Mouse (Mus musculus): ENCODE measurements at regions not wholly inside any gene's neighbourhood (a gene's known extent, or its start where the extent isn't known, plus 50 kb on each side); places are given as distances from the start of the nearest gene placed in this dataset.

DNA sequence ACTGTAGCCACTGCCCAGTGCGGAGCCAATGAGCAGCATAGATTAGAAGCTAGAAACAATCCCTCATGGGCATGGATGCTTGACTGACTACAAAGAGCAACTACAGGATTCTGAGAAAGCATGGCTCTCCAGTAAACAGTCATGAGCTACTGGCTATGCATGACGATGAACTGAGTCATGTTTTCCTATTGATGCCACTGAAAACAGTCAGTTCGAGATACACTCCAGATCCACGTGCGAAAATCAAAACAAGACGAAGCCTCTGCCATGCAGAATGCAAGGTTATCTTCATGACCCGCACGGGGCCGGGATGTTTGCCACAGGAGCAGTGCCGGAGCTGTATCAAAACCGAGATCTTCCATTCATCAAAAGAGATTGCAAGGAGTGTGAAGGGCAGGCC is 413.9 kb downstream of the Rnd3 start:
- Histone ChIP-seq H3K27ac (ENCODE audit: low read length) (no peak overlapping the region), H3K4me2 (replicated peaks; ENCODE audit: low read depth, low read length) (no peak overlapping the region), H3K4me1 (ENCODE audit: control insufficient read depth, insufficient read depth, low read length) (no peaks in the 10 kb centered on the region), H3K36me3 (ENCODE audit: control insufficient read depth, insufficient read depth, low read length) (no peaks in the 10 kb centered on the region), H3K4me3 (ENCODE audit: low read depth, low read length) (no peak overlapping the region), H3K9ac (replicated peaks; ENCODE audit: low read depth, low read length) (no peak overlapping the region), H3K9me3 (ENCODE audit: control insufficient read depth, low read depth, low read length) (no peaks in the 10 kb centered on the region), H3K27me3 (ENCODE audit: control insufficient read depth, insufficient read depth, low read length) (no peaks in the 10 kb centered on the region)
- WGBS: 56% methylated on average over 11 of the region's 11 CpGs
- no peak for ATAC-seq (ENCODE audit: insufficient number of reproducible peaks, insufficient read depth, low FRiP score, low read depth)

DNA sequence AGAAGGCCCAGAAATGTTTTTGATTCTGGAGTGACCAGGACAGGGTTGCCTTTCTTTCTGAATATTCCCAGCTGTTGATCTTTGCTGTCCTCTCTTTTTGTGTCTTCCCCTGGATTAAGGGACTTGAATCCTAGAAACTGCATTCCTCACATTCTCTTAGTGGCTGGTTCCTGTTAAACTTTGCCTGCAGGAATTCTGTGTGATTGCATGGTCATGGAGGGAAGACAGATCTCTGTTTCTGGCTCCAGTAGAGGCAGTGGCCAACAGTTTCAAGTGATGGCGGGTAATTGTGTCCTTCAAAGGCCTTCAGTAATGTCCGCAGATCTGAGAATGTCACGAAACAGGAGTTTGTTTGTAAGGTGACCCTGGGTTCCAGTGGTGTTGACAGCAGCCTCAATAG is 410.1 kb upstream of the Mmadhc start:
- 46% methylated on average over 3 of the region's 3 CpGs for WGBS
- Histone ChIP-seq H3K4me3 (ENCODE audit: low read depth, low read length) (no peak overlapping the region), H3K9ac (replicated peaks; ENCODE audit: low read depth, low read length) (no peak overlapping the region), H3K4me2 (replicated peaks; ENCODE audit: low read depth, low read length) (no peak overlapping the region), H3K27ac (ENCODE audit: low read length) (no peak overlapping the region), H3K27me3 (ENCODE audit: control insufficient read depth, insufficient read depth, low read length) (no peaks in the 10 kb centered on the region), H3K9me3 (ENCODE audit: control insufficient read depth, low read depth, low read length) (no peaks in the 10 kb centered on the region), H3K4me1 (ENCODE audit: control insufficient read depth, insufficient read depth, low read length) (peaks cover 5% of the 10 kb centered on the region; the same call in 1 of the 2 replicates), H3K36me3 (ENCODE audit: control insufficient read depth, insufficient read depth, low read length) (no peaks in the 10 kb centered on the region)
- peak; percentile 6; the same call in 1 of the 2 replicates for ATAC-seq (ENCODE audit: insufficient number of reproducible peaks, insufficient read depth, low FRiP score, low read depth)

DNA sequence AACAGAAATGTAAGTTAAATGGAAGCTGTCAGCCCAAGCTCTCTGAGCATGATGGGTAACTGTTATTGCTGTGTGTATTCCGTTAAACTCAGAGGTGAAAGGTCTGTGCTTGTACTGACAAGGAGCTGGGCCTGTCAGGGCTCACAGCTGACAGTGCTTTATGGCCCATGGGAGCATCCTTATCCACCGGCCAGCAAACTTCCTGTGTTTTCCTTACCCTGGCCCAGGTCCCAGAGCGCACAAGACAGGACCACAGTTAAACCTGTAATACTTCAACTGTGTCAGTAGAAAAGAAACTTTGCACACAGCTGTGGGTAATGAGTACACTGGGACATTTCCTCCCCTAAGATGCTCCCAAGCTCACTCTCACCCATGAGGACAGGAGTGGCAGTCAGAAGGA is 407.7 kb upstream of the Mmadhc start:
- peak; percentile 46; the same call in 1 of the 2 replicates for ATAC-seq (ENCODE audit: insufficient number of reproducible peaks, insufficient read depth, low FRiP score, low read depth)
- 20% methylated on average over 3 of the region's 3 CpGs for WGBS

DNA sequence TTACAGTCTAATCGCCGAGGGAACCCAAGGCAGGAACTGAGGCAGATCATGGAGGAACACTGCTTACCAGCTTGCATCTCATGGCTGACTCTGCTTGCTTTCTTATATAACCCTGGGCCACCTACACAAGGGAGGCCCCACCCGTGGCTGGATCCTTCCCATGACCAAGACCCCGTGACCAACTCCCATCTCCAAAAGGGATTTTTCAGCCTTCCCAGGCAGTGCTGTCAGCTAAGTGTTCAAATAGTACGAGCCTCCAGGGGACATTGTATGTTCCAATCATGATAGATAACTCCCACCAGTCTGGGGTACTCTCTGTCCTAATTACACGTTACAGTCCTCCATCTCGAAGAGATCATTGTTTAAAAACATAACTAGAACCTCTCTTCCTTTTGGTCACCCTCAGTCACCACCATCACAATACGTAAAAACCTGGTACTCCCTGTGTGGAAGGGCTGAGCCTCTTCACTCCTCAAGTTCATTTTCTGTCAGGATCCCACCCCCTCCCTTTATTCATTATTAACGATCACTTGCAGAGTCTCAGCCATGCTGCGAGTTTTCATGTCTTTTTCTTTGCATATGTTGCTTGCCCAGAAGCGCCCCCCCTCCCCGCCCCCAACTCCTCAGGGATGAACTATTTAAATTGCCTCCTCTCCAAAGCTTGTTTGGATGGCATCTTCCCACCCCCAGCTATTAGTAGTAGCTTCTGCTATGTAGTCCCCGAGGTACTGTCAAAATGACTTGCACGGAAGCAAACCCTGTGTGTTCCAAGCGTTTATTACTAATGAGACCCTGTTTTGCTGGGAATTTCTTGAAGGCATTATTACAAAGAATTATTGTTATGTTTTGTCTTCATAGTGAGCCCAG is 406.2 kb upstream of the Mmadhc start:
- no peak overlapping the region for H3K4me3 ChIP-seq (ENCODE audit: low read depth, low read length)
- H3K9me3 ChIP-seq (ENCODE audit: control insufficient read depth, low read depth, low read length): no peaks in the 10 kb centered on the region
- WGBS: 76% methylated on average over 15 of the region's 15 CpGs
- no peaks in the 10 kb centered on the region for H3K36me3 ChIP-seq (ENCODE audit: control insufficient read depth, insufficient read depth, low read length)
- H3K27ac ChIP-seq (ENCODE audit: low read length): no peak overlapping the region
- H3K4me2 ChIP-seq (replicated peaks; ENCODE audit: low read depth, low read length): no peak overlapping the region
- H3K9ac ChIP-seq (replicated peaks; ENCODE audit: low read depth, low read length): no peak overlapping the region
- no peaks in the 10 kb centered on the region for H3K27me3 ChIP-seq (ENCODE audit: control insufficient read depth, insufficient read depth, low read length)
- H3K4me1 ChIP-seq (ENCODE audit: control insufficient read depth, insufficient read depth, low read length): peaks cover 5% of the 10 kb centered on the region; the same call in 1 of the 2 replicates
- no peak for ATAC-seq (ENCODE audit: insufficient number of reproducible peaks, insufficient read depth, low FRiP score, low read depth)

More for the DNA sequence above, 407.7 kb upstream of the Mmadhc start:
- Histone ChIP-seq H3K9ac (replicated peaks; ENCODE audit: low read depth, low read length) (no peak overlapping the region), H3K36me3 (ENCODE audit: control insufficient read depth, insufficient read depth, low read length) (no peaks in the 10 kb centered on the region), H3K9me3 (ENCODE audit: control insufficient read depth, low read depth, low read length) (no peaks in the 10 kb centered on the region), H3K27me3 (ENCODE audit: control insufficient read depth, insufficient read depth, low read length) (no peaks in the 10 kb centered on the region), H3K27ac (ENCODE audit: low read length) (peak overlapping the region; percentile 71; the same call in 1 of the 2 replicates), H3K4me3 (ENCODE audit: low read depth, low read length) (no peak overlapping the region), H3K4me2 (replicated peaks; ENCODE audit: low read depth, low read length) (no peak overlapping the region), H3K4me1 (ENCODE audit: control insufficient read depth, insufficient read depth, low read length) (peaks cover 5% of the 10 kb centered on the region; the same call in 1 of the 2 replicates)

DNA sequence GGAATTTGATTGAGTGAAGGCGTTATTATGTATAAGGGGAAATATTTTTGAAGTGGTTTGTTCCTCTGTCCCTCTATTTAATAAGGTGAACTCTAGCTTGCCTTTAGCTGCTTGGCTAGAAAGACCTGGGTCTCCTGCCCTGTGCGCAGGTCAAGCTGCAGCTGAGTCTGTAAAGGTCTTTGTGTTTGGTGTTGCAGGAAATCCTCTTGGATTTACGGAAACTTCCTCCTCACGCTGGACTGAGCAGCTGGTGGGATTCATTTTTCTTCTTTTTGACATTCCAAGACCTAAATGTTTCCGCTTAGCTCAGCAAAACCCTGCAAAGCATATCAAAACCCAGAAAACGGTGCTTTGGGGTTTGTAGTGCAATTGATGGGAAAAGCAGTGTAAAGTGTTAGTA is 402.2 kb upstream of the Mmadhc start:
- Histone ChIP-seq H3K9me3 (ENCODE audit: control insufficient read depth, low read depth, low read length) (no peaks in the 10 kb centered on the region), H3K4me2 (replicated peaks; ENCODE audit: low read depth, low read length) (no peak overlapping the region), H3K27ac (ENCODE audit: low read length) (peak overlapping the region; percentile 22; the same call in 1 of the 2 replicates), H3K4me3 (ENCODE audit: low read depth, low read length) (no peak overlapping the region), H3K27me3 (ENCODE audit: control insufficient read depth, insufficient read depth, low read length) (no peaks in the 10 kb centered on the region), H3K36me3 (ENCODE audit: control insufficient read depth, insufficient read depth, low read length) (no peaks in the 10 kb centered on the region), H3K4me1 (ENCODE audit: control insufficient read depth, insufficient read depth, low read length) (0 out of 2 replicates have a peak, but pooled peaks cover 3% of the 10 kb centered on the region), H3K9ac (replicated peaks; ENCODE audit: low read depth, low read length) (no peak overlapping the region)
- ATAC-seq (ENCODE audit: insufficient number of reproducible peaks, insufficient read depth, low FRiP score, low read depth): no peak
- WGBS: 31% methylated on average over 6 of the region's 6 CpGs

DNA sequence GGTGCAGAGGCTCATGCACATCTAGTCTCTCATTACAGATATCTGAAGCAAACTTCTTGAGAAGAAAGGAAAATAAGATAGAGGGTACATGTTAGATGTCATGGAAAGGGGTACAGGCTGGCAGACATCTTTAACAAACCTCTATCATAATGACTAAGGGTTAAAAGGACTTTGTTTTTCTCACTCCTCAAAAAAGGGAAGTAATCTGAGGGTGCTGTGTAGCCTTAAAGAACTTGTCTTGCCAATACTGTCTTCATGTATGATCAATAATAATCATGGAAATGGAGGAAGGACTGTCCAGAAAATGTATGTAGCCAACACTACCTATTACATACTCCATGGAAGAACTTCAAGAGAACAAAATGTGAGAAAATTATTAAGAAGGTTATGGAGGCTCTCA is 400.0 kb upstream of the Mmadhc start:
- H3K4me2 ChIP-seq (replicated peaks; ENCODE audit: low read depth, low read length): no peak overlapping the region
- H3K27ac ChIP-seq (ENCODE audit: low read length): no peak overlapping the region
- H3K9me3 ChIP-seq (ENCODE audit: control insufficient read depth, low read depth, low read length): no peaks in the 10 kb centered on the region
- no peak for ATAC-seq (ENCODE audit: insufficient number of reproducible peaks, insufficient read depth, low FRiP score, low read depth)
- no peaks in the 10 kb centered on the region for H3K36me3 ChIP-seq (ENCODE audit: control insufficient read depth, insufficient read depth, low read length)
- no peak overlapping the region for H3K9ac ChIP-seq (replicated peaks; ENCODE audit: low read depth, low read length)
- H3K4me3 ChIP-seq (ENCODE audit: low read depth, low read length): no peak overlapping the region
- H3K27me3 ChIP-seq (ENCODE audit: control insufficient read depth, insufficient read depth, low read length): no peaks in the 10 kb centered on the region
- H3K4me1 ChIP-seq (ENCODE audit: control insufficient read depth, insufficient read depth, low read length): 0 out of 2 replicates have a peak, but pooled peaks cover 3% of the 10 kb centered on the region

DNA sequence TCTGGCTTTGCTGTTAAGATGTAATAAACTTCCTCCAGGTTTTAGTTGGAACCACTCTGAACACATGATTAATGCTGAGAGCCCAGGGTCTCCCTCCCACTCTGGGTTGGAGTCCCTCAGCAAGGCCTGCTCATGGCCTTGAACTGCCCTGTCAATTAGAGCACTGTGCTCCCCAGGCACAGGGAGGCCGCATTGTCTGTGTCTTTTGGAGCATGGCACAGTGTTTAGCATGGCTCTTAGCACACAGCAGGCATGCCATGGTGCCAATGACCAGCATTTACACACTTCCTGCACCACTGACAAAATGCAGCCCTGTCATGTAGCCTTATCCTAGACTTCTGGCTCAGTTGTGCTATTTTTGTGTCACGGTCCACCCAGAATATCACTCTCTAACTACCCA is 398.2 kb upstream of the Mmadhc start:
- no peaks in the 10 kb centered on the region for H3K9me3 ChIP-seq (ENCODE audit: control insufficient read depth, low read depth, low read length)
- 0 out of 2 replicates have a peak, but pooled peaks cover 3% of the 10 kb centered on the region for H3K4me1 ChIP-seq (ENCODE audit: control insufficient read depth, insufficient read depth, low read length)
- H3K4me3 ChIP-seq (ENCODE audit: low read depth, low read length): no peak overlapping the region
- H3K27me3 ChIP-seq (ENCODE audit: control insufficient read depth, insufficient read depth, low read length): no peaks in the 10 kb centered on the region
- H3K9ac ChIP-seq (replicated peaks; ENCODE audit: low read depth, low read length): no peak overlapping the region
- no peaks in the 10 kb centered on the region for H3K36me3 ChIP-seq (ENCODE audit: control insufficient read depth, insufficient read depth, low read length)
- 77% methylated on average over 2 of the region's 2 CpGs for WGBS
- no peak overlapping the region for H3K27ac ChIP-seq (ENCODE audit: low read length)
- no peak overlapping the region for H3K4me2 ChIP-seq (replicated peaks; ENCODE audit: low read depth, low read length)
- ATAC-seq (ENCODE audit: insufficient number of reproducible peaks, insufficient read depth, low FRiP score, low read depth): no peak

DNA sequence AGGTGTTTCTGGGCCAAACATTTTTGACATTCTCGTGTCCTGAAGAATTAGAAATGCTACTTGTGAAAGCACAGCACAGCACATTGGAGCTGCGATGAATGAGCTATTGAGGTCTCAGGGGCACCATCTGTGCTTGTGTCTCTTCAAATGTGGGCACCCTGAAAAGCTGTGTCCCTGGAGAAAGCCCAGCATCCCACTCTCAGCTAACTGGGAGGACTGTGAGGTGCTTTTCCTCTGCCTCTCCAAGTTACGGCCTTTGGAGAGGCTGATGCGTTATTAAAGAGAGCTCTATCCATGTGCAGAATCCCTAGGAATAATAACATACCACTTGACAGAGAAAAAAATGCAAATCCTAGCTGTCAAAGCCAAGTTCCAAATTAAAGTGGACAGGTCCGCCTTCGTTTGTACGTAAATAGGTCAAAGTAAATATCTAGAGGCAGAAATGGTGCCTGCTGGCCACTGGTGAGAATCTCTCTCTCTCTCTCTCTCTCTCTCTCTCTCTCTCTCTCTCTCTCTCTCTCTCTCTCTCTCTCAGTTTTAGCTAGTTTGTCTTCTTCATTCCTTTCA is 397.3 kb upstream of the Mmadhc start:
- ATAC-seq (ENCODE audit: insufficient number of reproducible peaks, insufficient read depth, low FRiP score, low read depth): no peak
- no peak overlapping the region for H3K27ac ChIP-seq (ENCODE audit: low read length)
- no peaks in the 10 kb centered on the region for H3K36me3 ChIP-seq (ENCODE audit: control insufficient read depth, insufficient read depth, low read length)
- H3K4me3 ChIP-seq (ENCODE audit: low read depth, low read length): no peak overlapping the region
- H3K4me1 ChIP-seq (ENCODE audit: control insufficient read depth, insufficient read depth, low read length): 0 out of 2 replicates have a peak, but pooled peaks cover 3% of the 10 kb centered on the region
- no peaks in the 10 kb centered on the region for H3K9me3 ChIP-seq (ENCODE audit: control insufficient read depth, low read depth, low read length)
- 71% methylated on average over 7 of the region's 7 CpGs for WGBS
- H3K4me2 ChIP-seq (replicated peaks; ENCODE audit: low read depth, low read length): no peak overlapping the region
- H3K27me3 ChIP-seq (ENCODE audit: control insufficient read depth, insufficient read depth, low read length): no peaks in the 10 kb centered on the region
- H3K9ac ChIP-seq (replicated peaks; ENCODE audit: low read depth, low read length): no peak overlapping the region
